Mouse (Mus musculus): ENCODE measurements around the gene Cgnl1. TPM values are rescaled to one million over a fixed set of nuclear protein-coding genes. Genes with fewer than 3 reads are reported as not detected.

Gene Cgnl1
- total RNA-seq, 2 experiments from 2014 or later, result 10.2 to 14.8 TPM

DNA sequence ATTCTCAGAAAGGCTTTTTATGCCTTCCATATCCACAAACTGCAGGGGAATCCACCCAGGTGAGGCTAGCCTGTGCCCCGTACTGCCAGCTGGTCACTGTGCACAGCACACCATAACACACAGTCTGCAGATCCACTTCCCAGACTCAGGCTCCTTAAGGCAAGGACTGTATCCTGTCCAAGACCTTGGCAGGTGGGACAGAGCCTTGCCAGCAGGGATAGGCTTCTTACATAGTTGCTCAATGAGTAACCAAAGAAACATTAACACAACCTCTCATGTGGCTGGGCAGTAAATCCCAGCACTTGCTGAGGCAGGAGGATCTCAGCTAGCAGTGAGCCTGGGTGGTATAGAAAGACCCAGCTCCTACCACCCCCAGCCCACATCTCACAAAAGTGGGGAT, 3.3 kb downstream of the Cgnl1 start:
- DNase-seq (ENCODE audit: low spot score in 2 of 2), result no peak

DNA sequence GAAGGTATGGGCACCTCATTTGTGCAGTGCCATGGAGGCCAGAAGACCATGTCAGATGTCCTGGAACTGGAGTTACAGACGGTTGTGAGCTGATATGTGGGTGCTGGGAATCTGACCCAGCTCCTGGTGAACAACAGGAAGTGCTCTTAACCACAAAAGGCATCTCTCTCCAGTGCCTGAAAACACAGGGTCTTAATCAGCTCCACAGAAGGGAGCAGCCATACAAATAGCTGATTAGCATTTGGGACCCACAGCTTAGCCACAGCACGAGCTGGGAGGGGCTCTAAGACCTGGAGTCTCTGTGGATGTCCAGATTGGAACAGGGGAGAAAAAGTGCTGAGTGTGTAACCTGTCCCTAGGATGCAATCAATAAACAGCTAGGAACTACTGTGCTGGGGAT, 4.5 kb downstream of the Cgnl1 start:
- no peak for DNase-seq (ENCODE audit: low spot score in 2 of 2)

DNA sequence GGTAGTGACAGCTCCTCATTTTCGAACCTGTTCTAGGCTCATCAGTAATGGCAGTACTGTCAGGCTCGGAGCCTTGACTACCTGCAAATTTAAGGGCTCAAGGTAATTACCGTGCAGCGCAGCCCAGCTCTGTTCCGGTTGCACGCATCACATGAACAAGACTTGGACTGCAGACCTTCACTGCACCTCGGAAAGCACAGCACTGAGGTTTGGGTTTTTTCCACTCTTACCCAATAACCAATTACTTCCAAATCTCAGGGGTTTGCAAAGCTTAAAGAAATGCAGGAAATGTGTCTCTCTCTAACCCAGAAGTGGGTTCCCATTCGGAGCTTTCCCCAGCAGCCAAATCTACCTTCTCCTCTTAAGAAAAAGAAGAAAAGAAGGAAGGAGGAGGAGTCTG, 5.1 kb downstream of the Cgnl1 start:
- no peak for DNase-seq (ENCODE audit: low spot score in 2 of 2)

DNA sequence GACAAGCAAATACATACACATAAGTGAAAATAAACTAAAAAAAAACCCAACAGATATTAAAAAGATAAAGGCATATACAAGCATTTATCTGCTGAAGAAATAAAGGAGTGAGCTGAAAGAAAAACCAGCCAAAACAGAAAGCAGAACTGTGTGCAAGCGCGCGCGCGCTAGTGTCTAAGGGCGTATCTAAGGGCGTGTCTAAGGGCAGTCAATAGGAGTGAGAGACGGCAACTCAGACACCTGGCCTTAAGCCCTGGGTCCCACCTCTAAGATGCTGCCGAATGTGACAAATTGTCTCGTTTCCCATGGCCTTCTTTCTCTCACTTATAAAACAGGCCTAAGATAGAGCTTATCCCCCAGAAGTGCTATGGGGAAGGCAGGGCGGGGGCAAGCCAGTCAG, 6.9 kb downstream of the Cgnl1 start:
- DNase-seq (ENCODE audit: low spot score in 2 of 2), result no peak

GRCm38 (mm10) chr9:71763273-71763672, 8.1 kb downstream of the Cgnl1 start:
- DNase-seq (ENCODE audit: low spot score in 2 of 2), result no peak

DNA sequence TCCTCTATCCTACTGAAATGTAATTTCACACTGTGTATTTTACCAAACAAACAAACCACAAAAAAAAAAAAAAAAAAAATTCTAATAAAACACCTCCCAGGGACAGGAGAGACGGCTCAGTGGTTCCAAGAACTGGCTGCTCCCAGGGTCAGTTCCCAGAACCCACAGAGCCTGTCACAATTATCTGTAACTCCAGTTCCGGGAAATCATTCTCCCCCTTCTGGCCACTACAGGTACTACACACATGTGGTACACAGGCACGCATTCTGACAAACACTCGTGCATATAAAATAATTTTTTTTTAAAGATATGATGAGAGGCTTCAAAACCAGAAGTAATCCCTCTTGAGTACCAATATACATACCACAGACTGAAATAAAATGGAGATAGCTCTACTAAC, 9.7 kb downstream of the Cgnl1 start:
- DNase-seq (ENCODE audit: low spot score in 2 of 2), result no peak

- no peak for DNase-seq (ENCODE audit: low spot score in 2 of 2)
These were observed 10.8 kb downstream of the Cgnl1 start for GRCm38 (mm10) chr9:71760518-71761141.

DNA sequence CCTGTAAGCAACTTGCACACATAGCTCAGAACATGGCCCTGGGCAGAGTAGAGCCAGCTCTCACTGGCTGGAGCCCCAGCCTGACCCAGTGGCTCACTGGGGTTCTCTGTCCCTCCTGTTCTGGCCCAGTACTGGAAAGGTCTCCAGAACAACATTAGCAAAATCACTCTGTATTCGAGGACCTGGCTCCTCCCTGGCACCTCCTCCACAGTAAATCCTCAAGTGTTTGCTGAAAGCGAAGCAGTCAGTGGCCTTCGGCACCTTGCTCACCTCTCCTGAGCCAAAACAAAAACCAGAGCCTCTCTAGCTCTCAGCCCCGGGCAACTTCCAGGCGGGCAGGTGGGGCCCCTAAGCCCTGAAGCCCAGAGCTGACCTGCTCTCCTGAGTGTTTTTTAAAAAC, 11.5 kb downstream of the Cgnl1 start:
- DNase-seq (ENCODE audit: low spot score in 2 of 2), result no peak

DNA sequence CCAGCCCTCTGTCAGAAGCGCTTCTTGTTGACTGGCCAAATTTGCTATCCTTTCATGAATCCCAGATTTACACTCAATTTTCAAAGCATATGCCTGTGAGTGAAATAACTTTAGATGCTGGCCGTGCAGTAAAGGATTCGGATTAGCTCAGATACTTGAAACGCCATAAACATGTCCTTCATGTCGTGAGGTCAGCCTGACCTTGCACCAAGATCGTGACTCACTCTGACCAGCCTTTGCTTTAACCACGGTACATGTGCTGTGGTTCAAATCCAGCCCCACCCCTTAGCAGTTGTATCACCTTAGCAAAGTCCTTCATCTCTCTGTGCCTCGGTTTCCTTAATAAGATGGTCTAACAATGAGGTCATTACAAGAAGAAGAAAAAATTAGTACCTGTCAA, 14.0 kb downstream of the Cgnl1 start:
- no peak for DNase-seq (ENCODE audit: low spot score in 2 of 2)

GRCm38 (mm10) chr9:71756916-71757315, 14.5 kb downstream of the Cgnl1 start:
- DNase-seq (ENCODE audit: low spot score in 2 of 2), result no peak

DNA sequence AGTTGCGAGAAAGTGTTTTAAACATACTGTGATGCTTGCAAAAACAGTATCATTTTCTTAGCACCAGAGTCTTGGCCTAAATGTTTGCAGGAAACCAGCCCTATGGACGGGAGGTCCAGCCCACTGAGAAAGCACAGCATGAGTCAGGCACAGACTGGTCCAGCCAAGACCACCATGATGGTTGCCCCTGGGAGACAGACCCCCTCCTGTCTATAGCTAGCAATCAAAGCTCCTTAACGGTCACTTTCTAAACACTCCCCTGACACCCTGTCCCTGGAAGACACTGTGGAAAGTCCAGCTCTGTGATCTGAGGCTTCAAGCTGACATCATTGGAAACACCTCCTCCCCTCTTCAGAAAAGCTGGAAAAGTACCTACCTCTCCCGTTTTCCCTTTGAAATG, 17.4 kb downstream of the Cgnl1 start:
- DNase-seq (ENCODE audit: low spot score in 2 of 2), result no peak

- DNase-seq (ENCODE audit: low spot score in 2 of 2), result no peak
These were observed 17.9 kb downstream of the Cgnl1 start for GRCm38 (mm10) chr9:71753529-71753928.

DNA sequence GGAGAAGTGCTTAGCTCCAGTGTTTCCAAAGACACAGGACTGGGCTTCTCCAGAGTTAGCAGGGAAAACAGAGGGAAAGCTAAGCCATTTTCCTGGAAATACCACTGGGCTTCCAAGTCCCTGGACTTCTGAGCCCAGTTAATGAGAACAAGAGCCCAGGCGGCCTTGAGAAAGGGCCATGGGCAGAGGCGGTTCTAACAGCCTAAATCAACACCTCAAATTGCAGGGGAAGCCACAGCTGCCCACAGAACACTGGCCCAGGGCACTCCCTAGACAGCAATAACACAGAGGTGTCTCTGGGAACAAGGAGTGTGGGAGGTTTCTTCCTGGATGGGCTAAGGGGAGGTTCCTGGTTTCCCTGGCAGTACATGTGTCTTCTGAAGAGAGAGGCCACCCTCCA, 18.3 kb downstream of the Cgnl1 start:
- no peak for DNase-seq (ENCODE audit: low spot score in 2 of 2)

DNA sequence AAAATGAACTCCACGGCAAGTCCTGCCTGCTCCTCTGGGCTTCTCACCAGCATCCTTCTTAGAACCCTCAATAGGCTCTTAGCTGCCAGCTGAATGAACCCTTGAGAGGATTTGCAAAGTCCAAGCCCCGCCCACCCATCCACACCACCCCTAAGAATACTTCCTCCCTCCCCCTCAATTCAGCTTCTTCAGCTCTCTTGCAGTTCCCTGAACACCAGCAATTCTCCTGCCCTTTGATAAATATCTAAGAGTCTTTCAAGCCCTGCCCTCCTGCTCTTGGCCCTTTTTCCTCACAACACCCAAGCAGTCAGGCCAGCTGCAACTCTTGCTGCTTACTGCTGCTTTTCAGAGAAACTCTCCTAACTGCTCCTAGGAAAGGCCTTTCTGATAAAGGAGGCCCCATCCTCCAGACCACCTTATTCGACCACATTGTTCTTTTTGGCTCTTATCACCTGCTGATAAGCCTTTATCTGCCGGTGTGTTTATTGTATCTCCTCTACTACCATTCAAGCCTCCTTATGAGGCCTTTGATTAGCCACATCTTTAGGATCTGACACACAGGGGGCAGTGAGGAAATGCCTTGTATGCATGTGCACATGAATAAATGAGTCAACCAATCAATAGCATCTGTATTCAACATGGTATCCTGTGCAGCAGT, 21.3 kb downstream of the Cgnl1 start:
- no peak for DNase-seq (ENCODE audit: low spot score in 2 of 2)

- no peak for DNase-seq (ENCODE audit: low spot score in 2 of 2)
These were observed 25.0 kb downstream of the Cgnl1 start for GRCm38 (mm10) chr9:71746405-71746804.

- no peak for DNase-seq (ENCODE audit: low spot score in 2 of 2)
These were observed 33.1 kb downstream of the Cgnl1 start for GRCm38 (mm10) chr9:71738081-71738930.

DNA sequence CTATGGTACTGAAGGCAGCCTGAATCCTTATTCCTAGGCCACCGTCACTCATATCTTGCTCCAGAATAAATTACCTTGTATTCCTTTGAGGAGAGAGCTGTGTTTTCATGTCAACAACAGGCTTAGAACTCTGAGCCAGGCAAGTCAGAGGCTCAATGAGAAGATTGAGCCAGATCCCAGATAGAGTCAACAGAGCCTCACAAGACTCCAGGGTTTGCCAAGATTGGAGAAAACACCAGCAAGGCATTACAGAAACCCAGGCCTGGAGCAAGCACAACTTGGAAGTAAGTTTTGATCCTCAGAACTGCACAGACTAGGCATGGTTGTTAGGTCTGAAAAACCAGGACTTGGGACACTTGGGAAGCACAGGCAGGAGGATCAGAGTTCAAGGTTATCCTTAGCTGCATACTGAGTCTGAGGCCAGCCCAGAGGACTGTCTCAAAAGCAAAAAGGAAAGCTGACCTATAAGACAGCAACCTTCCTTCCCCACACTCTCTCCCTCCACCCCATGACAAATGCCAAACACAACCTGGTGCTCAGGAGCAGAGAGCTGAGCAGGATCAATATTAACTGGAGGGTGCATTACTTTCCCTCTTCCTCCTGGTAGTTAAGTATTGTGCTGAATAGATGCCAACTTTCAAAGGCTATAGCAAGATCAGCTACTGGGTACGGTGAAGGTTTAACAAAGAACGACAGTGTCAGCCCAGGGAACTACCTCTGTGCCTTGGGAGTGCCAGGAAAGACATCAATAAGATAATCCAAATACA, 34.0 kb downstream of the Cgnl1 start:
- peak in 1 of 2 experiments; percentile 13 for DNase-seq (ENCODE audit: low spot score in 2 of 2)

GRCm38 (mm10) chr9:71735886-71736285, 35.5 kb downstream of the Cgnl1 start:
- DNase-seq (ENCODE audit: low spot score in 2 of 2), result no peak

- no peak for DNase-seq (ENCODE audit: low spot score in 2 of 2)
These were observed 37.8 kb downstream of the Cgnl1 start for GRCm38 (mm10) chr9:71733559-71733958.

- DNase-seq (ENCODE audit: low spot score in 2 of 2), result peak; percentile 1 to 12
These were observed 42.5 kb downstream of the Cgnl1 start for GRCm38 (mm10) chr9:71728822-71729311.

DNA sequence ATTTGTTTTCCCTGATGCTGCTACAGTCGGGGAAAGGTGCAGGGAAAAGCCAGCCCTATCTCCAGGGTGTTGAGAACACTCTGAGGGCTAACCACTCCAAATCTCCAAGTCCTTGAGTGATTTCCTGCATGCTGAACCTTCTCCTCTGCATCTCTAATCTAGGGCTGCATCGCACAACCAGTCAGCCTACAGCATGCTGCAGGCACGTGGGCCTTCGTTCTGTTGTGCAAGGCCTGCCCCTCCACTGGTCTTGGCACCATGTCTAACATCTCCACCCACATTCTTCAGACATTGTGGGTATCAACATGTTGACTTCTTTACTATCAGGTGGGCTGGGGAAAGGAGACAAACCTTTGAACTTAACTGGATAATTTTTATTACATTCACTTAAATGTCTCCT, 44.2 kb downstream of the Cgnl1 start:
- no peak for DNase-seq (ENCODE audit: low spot score in 2 of 2)

All from layer of hippocampus, postnatal 14 days (tissue).